Mouse (Mus musculus): ENCODE results near the gene Klhl26.

Gene Klhl26

DNA sequence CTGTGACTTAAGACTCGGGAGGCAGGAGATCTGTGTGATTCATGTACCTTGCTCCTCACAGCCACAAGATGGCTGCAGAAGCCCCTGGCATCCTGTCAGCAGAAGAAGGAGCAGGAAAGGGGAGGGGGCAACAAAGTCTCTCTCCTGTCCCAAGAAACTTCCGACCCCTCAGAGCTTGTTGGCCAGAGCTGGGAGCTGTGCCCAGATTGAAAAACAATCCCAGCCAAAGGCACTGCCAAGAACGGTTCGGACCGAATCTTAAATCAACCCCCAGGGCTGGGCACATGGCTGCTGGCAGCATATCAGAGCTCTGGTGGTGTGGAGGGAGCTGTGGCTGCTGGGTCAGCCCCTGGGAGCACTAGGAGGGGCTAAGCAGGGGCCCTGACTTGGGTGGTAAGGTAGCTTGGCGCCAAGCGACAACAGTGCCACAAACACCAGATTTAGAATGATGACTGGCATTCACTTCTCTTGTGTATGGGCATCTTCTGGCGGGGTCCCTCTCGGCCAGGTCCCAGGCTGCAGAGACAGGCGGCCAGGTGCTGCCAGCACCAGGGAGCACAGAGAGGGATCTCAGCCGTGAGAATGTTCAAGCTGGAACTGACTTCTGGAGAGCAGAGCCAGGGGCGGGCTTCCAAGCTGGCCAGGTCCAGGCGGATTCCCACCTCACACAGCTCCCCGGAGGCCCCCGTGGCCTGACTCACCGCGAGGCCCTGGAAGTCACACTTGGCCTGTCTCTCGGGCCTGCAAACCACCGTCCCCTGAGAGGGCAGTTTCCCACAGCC, 28.9 kb downstream of the Klhl26 start:
- no peak for DNase-seq (ENCODE audit: low read depth, low spot score)

DNA sequence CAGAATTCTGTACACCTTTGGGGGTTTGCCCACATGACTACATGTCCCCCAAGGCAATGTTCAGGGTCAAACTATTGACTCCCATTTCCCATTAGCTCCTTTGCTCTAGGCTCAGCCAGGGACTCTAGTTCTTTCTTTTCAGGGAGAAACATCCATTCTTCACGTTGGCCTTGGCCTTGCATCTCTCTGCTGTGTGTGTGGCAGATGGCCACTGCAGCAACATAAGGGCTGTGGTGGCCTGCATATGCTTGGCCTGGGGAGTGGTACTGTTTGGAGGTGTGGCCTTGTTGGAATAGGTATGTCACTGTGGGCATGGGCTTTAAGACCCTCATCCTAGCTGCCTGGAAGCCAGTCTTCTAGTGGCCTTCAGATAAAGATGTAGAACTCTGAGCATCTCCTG, 30.8 kb downstream of the Klhl26 start:
- no peak for DNase-seq (ENCODE audit: low read depth, low spot score)

GRCm38 (mm10) chr8:70443326-70443725, 33.4 kb downstream of the Klhl26 start:
- DNase-seq (ENCODE audit: low read depth, low spot score), result no peak

GRCm38 (mm10) chr8:70441565-70441964, 35.2 kb downstream of the Klhl26 start:
- DNase-seq (ENCODE audit: low read depth, low spot score), result no peak

DNA sequence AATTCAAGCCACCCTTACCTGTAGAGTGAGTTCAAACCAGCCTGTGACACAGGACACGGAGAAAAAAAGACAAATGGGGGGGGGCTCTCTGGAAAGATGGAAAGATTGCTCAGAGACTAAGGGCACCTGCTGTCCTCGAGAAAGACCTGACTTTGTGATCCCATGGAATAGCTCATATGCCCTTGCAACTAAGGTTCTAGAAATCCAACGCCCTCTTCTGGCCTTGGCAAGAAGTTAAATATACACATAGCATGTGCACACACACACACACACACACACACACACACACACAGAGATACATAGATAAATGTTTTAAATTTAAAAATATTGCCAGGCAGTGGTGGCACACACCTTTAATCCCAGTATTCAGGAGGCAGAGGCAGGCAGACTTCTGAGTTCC, 36.5 kb downstream of the Klhl26 start:
- DNase-seq (ENCODE audit: low read depth, low spot score), result peak; percentile 39

DNA sequence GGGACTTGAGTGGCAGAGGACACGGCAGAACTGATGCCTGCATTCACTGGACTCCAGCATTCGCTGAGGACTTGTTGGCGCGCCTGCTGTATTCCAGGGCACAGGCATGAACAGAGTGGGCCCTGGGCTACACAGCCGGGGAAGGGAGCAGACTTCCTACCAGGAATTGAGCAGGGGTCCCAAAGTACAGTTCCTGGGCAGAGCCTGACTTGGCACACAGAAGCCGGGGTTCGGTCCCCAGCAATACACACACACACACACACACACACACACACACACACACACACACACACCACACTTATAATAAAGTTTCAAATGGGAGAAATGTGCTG, 37.0 kb downstream of the Klhl26 start:
- no peak for DNase-seq (ENCODE audit: low read depth, low spot score)

GRCm38 (mm10) chr8:70439055-70439847, 37.5 kb downstream of the Klhl26 start, which contains the start of gene Crtc1:
Gene Crtc1, minus strand, starts transcription at chr8:70439579.
- peak; percentile 99 for DNase-seq (ENCODE audit: low read depth, low spot score)

DNA sequence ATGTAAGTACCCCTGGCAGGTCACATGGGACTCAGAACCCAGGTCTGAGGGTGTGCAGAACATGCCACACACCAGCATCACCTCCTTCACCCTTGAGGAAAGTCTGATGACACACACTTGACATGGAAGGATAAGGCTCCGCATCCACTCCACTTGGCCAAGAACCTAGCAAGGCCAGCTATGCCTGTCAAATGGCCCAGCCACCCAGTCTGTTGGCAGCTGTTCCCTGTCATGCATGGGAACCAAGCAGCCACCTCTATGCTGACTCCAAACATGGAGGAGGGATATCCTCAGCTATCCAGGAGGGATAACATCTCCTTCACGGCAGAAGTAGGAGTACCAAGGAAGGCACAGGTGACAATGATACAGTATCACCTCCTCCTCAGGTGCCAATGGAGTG, 38.3 kb downstream of the Klhl26 start:
- DNase-seq (ENCODE audit: low read depth, low spot score), result no peak

DNA sequence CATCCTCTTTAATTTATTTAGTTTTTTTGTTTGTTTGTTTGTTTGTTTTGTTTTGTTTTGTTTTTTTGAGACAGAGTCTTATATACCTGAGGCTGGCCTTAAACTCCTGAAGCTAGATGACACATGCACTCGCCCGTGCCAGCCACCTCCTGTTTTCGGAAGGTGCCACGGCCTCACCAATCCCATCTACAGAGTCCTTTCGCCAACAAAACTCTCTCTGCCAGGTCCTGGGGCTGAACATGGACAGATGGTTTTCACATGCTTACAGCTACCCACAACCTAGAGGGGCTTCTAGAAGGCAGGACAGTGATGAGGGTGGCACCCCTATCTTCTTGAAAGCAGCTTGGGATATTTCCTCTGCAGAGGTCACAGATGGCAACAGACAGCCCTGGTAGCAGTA, 41.6 kb downstream of the Klhl26 start:
- no peak for DNase-seq (ENCODE audit: low read depth, low spot score)

- no peak for DNase-seq (ENCODE audit: low read depth, low spot score)
Measured at GRCm38 (mm10) chr8:70432991-70433536, 43.7 kb downstream of the Klhl26 start.

GRCm38 (mm10) chr8:70431213-70431612, 45.6 kb downstream of the Klhl26 start:
- no peak for DNase-seq (ENCODE audit: low read depth, low spot score)

DNA sequence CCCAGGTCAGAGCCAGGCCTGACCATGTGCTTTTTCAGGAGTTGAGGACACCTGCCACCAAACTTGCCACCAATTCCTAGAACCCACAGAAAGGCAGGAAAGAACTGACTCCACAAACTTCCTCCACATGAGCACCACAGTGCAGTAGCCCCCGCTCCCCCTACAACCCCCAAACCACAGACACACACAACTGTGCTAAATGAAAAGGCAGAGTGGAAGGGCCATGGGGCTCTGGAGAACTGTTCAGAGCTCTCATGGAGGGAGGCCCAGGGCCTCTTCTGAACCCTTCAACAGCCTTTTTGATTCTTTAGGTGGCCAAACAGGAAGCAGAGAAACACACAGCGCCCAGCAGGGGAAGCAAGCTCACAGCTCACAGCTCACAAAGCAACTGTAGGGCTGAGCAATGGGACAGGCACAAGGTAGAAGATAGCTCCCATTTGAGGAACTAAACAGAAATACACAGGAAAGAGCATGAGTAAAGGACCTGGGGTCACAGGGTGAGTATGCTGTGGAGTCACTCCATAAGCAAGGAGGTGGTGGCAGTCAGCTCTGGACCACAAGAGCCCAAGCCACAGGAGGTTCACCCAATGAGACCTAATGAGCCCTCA, 50.4 kb downstream of the Klhl26 start:
- peak; percentile 53 for DNase-seq (ENCODE audit: low read depth, low spot score)

GRCm38 (mm10) chr8:70422722-70423121, 54.0 kb downstream of the Klhl26 start:
- no peak for DNase-seq (ENCODE audit: low read depth, low spot score)

GRCm38 (mm10) chr8:70421349-70422104, 55.2 kb downstream of the Klhl26 start:
- DNase-seq (ENCODE audit: low read depth, low spot score), result no peak

DNA sequence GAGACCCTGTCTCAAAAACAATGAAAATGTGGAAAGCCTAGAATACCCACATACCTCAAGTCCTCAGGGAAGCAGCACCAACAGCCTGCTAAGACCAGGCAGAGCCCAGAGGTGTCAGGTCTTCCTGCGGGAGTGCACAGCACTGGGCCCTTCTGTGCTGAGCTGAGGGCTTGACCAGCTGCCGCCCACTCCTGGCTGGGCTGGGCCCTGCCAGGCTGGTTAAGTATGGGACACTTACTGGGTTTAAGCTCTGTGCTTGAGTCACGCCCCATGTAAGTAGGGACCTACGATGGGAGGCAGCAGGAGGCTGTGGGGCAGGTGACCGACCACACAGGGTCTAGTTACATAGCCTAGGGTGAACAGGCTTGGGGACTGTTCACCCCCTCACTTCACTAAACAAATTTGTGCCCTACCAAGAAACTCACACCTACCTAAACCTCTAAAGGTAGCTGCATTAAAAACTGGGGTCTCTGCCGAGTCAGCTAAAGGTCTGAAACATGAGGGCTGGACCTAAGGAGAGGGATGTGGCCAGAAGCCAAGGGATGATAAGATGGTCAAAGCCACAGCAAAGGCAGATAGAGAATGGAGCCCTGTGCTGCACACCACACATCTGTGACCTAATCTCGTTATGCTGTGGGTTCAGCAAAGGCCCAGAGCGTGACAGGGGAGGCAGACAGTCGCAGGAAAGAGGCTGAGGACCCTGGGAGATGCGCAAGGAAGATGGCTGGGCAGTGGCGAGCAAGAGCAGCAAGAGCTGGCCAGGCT, 56.7 kb downstream of the Klhl26 start:
- DNase-seq (ENCODE audit: low read depth, low spot score), result no peak

DNA sequence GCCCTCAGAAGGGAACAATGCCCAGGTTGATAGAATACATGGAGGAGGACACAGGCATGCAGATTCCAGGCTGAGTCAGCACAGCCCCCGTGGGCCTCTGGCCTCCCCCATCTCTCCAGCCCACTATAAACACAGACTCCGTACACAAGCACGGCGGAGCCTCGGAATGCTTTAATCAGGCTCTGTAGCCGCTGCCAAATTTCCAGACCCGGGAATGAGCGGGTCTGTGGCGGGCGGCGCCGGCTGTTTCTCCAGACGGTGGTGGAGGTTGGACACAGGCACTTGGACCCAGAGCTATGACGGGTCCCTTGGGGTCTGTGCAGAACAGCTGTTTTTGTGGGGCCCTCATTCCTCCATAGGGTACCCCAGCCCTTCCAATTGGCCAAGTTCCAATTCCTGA, 57.8 kb downstream of the Klhl26 start:
- no peak for DNase-seq (ENCODE audit: low read depth, low spot score)

GRCm38 (mm10) chr8:70417914-70418313, 58.9 kb downstream of the Klhl26 start:
- no peak for DNase-seq (ENCODE audit: low read depth, low spot score)

- no peak for DNase-seq (ENCODE audit: low read depth, low spot score)
Measured at GRCm38 (mm10) chr8:70416941-70417340, 59.8 kb downstream of the Klhl26 start.

GRCm38 (mm10) chr8:70415540-70416451, 61.0 kb downstream of the Klhl26 start:
- DNase-seq (ENCODE audit: low read depth, low spot score), result peak; percentile 61
